Mouse (Mus musculus) CH12.LX (cell line): ENCODE measurements around the gene Hnrnpa0. TPM values are rescaled to one million over a fixed set of nuclear protein-coding genes. Genes with fewer than 3 reads are reported as not detected.
A peak's percentile ranks its signal among the peaks of the same experiment; 100 is the strongest.

Experiments
- DNase-seq: peaks from one replicate; pipeline ENCODE4 v3.0.0-alpha.2; 2013; ENCODE audit errors: extremely low read depth
- H3K27ac ChIP-seq: 2 replicates; pipeline ENCODE4 v1.5.1; 2012; ENCODE audit warnings: low read depth, mild to moderate bottlenecking, control low read depth, moderate library complexity; ENCODE audit not compliant: insufficient read depth
- H3K27me3 ChIP-seq: replicated peaks from 2 replicates; pipeline ENCODE3; 2012; ENCODE audit warnings: inconsistent platforms
- H3K36me3 ChIP-seq, 2 experiments: replicated peaks in 1 of 2; 2 replicates each; pipeline versions ENCODE3 to v1.6.1; 2012; ENCODE audit warnings: inconsistent platforms in 1 of 2, low read length in 1 of 2, mild to moderate bottlenecking in 1 of 2, mixed read lengths in 1 of 2, moderate library complexity in 1 of 2; ENCODE audit not compliant: control insufficient read depth in 1 of 2, insufficient read depth in 1 of 2
- H3K4me1 ChIP-seq, 2 experiments: 2 replicates each; pipeline ENCODE4 v1.6.1; 2012; ENCODE audit warnings: inconsistent platforms in 1 of 2, moderate library complexity in 1 of 2; ENCODE audit not compliant: insufficient read depth in 2 of 2, control insufficient read depth in 1 of 2
- H3K4me2 ChIP-seq: 2 replicates; pipeline ENCODE4 v1.6.1; 2012; ENCODE audit warnings: low read depth, mild to moderate bottlenecking, control low read depth; ENCODE audit not compliant: poor library complexity, insufficient read depth, severe bottlenecking
- H3K4me3 ChIP-seq, 3 experiments: fragments of 150-350 bp in 1 of 3; sonication (generic) in 1 of 3; replicated peaks in 1 of 3; 2 replicates each; pipeline versions ENCODE3 to v1.5.1; 2011 to 2012; ENCODE audit warnings: low read depth in 2 of 3, low read length in 2 of 3, mild to moderate bottlenecking in 2 of 3, moderate library complexity in 2 of 3, control low read depth in 1 of 3, improper control_type of control experiment in 1 of 3, inconsistent platforms in 1 of 3, mixed read lengths in 1 of 3; ENCODE audit not compliant: poor library complexity in 1 of 3
- H3K79me2 ChIP-seq: replicated peaks from 2 replicates; pipeline ENCODE4 v1.6.1; 2012; ENCODE audit warnings: mild to moderate bottlenecking, moderate library complexity; ENCODE audit not compliant: control insufficient read depth, poor library complexity, insufficient read depth, severe bottlenecking; ENCODE audit errors: extremely low read depth
- H3K9ac ChIP-seq: 2 replicates; pipeline ENCODE4 v1.6.1; 2012; ENCODE audit warnings: low read depth, mild to moderate bottlenecking, control low read depth, moderate library complexity; ENCODE audit not compliant: insufficient read depth
- H3K9me3 ChIP-seq: replicated peaks from 2 replicates; pipeline ENCODE3; 2012; ENCODE audit warnings: low read length, inconsistent platforms, mixed read lengths
- E2F4 ChIP-seq: IDR thresholded peaks from 2 replicates; pipeline ENCODE4 v1.6.1; 2011; ENCODE audit warnings: low read depth, low read length, improper control_type of control experiment; ENCODE audit not compliant: insufficient replicate concordance
- ELF1 ChIP-seq: IDR thresholded peaks from 2 replicates; pipeline ENCODE4 v1.6.1; 2014; ENCODE audit warnings: low read depth, mild to moderate bottlenecking, inconsistent platforms, low read length, improper control_type of control experiment
- ETS1 ChIP-seq: conservative IDR thresholded peaks from 2 replicates; pipeline ENCODE4 v1.6.1; 2012; ENCODE audit warnings: low read depth, mild to moderate bottlenecking, inconsistent platforms, low read length, improper control_type of control experiment, moderate library complexity
- GABPA ChIP-seq: IDR thresholded peaks from 2 replicates; pipeline ENCODE4 v1.6.1; 2012; ENCODE audit warnings: low read depth, low read length, improper control_type of control experiment, inconsistent platforms; ENCODE audit not compliant: insufficient replicate concordance
- HCFC1 ChIP-seq: IDR thresholded peaks from 2 replicates; pipeline ENCODE4 v1.6.1; 2012; ENCODE audit warnings: low read depth, mild to moderate bottlenecking, inconsistent platforms, low read length, improper control_type of control experiment
- IRF4 ChIP-seq: IDR thresholded peaks from 2 replicates; pipeline ENCODE4 v1.6.1; 2014; ENCODE audit warnings: low read depth, mild to moderate bottlenecking, inconsistent platforms, low read length, improper control_type of control experiment
- JUND ChIP-seq: conservative IDR thresholded peaks from 2 replicates; pipeline ENCODE4 v1.6.1; 2011; ENCODE audit warnings: low read depth, low read length, improper control_type of control experiment
- KAT2A ChIP-seq: IDR thresholded peaks from 2 replicates; pipeline ENCODE4 v1.6.1; 2012; ENCODE audit warnings: low read length, improper control_type of control experiment, inconsistent platforms; ENCODE audit not compliant: insufficient replicate concordance
- MAFK ChIP-seq: IDR thresholded peaks from 2 replicates; pipeline ENCODE4 v1.6.1; 2011; ENCODE audit warnings: low read length, improper control_type of control experiment; ENCODE audit not compliant: insufficient replicate concordance
- MAX ChIP-seq: IDR thresholded peaks from 2 replicates; pipeline ENCODE4 v1.6.1; 2011; ENCODE audit warnings: low read length, improper control_type of control experiment
- MAZ ChIP-seq: IDR thresholded peaks from 2 replicates; pipeline ENCODE4 v1.6.1; 2012; ENCODE audit warnings: low read depth, mild to moderate bottlenecking, inconsistent platforms, low read length, improper control_type of control experiment, moderate library complexity
- MXI1 ChIP-seq: IDR thresholded peaks from 2 replicates; pipeline ENCODE4 v1.6.1; 2011; ENCODE audit warnings: mild to moderate bottlenecking, low read depth, low read length, improper control_type of control experiment
- MYC ChIP-seq: IDR thresholded peaks from 2 replicates; pipeline ENCODE4 v1.6.1; 2011; ENCODE audit warnings: low read depth, mild to moderate bottlenecking, improper control_type of control experiment, low read length
- NELFE ChIP-seq: IDR thresholded peaks from 2 replicates; pipeline ENCODE4 v1.6.1; 2011; ENCODE audit warnings: low read depth, low read length, improper control_type of control experiment
- PAX5 ChIP-seq: IDR thresholded peaks from 2 replicates; pipeline ENCODE4 v1.6.1; 2012; ENCODE audit warnings: low read length, inconsistent platforms, mixed read lengths
- POLR2A ChIP-seq: IDR thresholded peaks from 2 replicates; pipeline ENCODE4 v1.6.1; 2011; ENCODE audit warnings: low read depth, mild to moderate bottlenecking, improper control_type of control experiment, low read length
- RAD21 ChIP-seq: IDR thresholded peaks from 2 replicates; pipeline ENCODE4 v1.6.1; 2011; ENCODE audit warnings: low read depth, mild to moderate bottlenecking, low read length, improper control_type of control experiment, moderate library complexity
- SMC3 ChIP-seq: IDR thresholded peaks from 2 replicates; pipeline ENCODE4 v1.6.1; 2011; ENCODE audit warnings: low read depth, low read length, improper control_type of control experiment
- TBP ChIP-seq: conservative IDR thresholded peaks from 2 replicates; pipeline ENCODE4 v1.6.1; 2011; ENCODE audit warnings: low read depth, low read length, improper control_type of control experiment
- TCF12 ChIP-seq: IDR thresholded peaks from 2 replicates; pipeline ENCODE4 v1.6.1; 2014; ENCODE audit warnings: low read depth, mild to moderate bottlenecking, inconsistent platforms, low read length, improper control_type of control experiment
- USF1 ChIP-seq: IDR thresholded peaks from 2 replicates; pipeline ENCODE4 v1.6.1; 2014; ENCODE audit warnings: low read depth, mild to moderate bottlenecking, inconsistent platforms, low read length, improper control_type of control experiment
- ZC3H11A ChIP-seq: IDR thresholded peaks from 2 replicates; pipeline ENCODE4 v1.6.1; 2012; ENCODE audit warnings: low read depth, mild to moderate bottlenecking, inconsistent platforms, low read length, improper control_type of control experiment
- ZMIZ1 ChIP-seq: IDR thresholded peaks from 2 replicates; pipeline ENCODE4 v1.6.1; 2012; ENCODE audit warnings: low read depth, mild to moderate bottlenecking, inconsistent platforms, low read length, improper control_type of control experiment
- dilution Hi-C: fragments of 300-500 bp; cut with MboI; formaldehyde crosslinking; loops from 2 replicates; pipeline ENCODE4 v1.14.3; 2020; ENCODE audit warnings: low sequenced_read_pairs; ENCODE audit not compliant: extremely low pct_unique_long_range_greater_than_20kb, extremely low pct_ligation_motif_present
- in situ Hi-C: fragments of 300-500 bp; cut with MboI; formaldehyde crosslinking; loops from 3 replicates; pipeline ENCODE4 v1.14.3; 2019; ENCODE audit warnings: low sequenced_read_pairs, low pct_ligation_motif_present, low pct_unique_long_range_greater_than_20kb, mixed read lengths
- polyA plus RNA-seq: library from polyadenylated mRNA; unstranded; fragments of >175 nt; gene quantifications from 2 replicates; pipeline ENCODE4 v1.2.1, GENCODE M21; 2012; ENCODE audit warnings: low read depth; ENCODE audit not compliant: insufficient read length
- total RNA-seq, 2 experiments: library from RNA; depleted of rRNA; stranded (reverse); fragments of 300-350 nt in 1 of 2; fragments of >200 nt in 1 of 2; gene quantifications; 2 replicates each; pipeline ENCODE4 v1.2.3; 2012 to 2014

The Hnrnpa0 gene
- total and polyA plus RNA-seq, 3 experiments = 104 to 139 (median 126) TPM

GRCm38 (mm10) chr13:58157447-58158098, 29.2 kb upstream of the Hnrnpa0 start, which contains the start of gene Idnk:
TSS of gene Idnk (plus strand) at chr13:58157649.
- peak; percentile 81 for TF ChIP-seq POLR2A
- no peak for TF ChIP-seq MAFK
- TF ChIP-seq TBP = 0 out of 2 replicates have a peak, but pooled peaks have one; percentile 25
- no peak for TF ChIP-seq MYC
- TF ChIP-seq ETS1 = no peak
- no peak for TF ChIP-seq JUND
- TF ChIP-seq SMC3 = no peak
- TF ChIP-seq IRF4 = peak; percentile 38; the same call in 1 of the 2 replicates
- TF ChIP-seq ELF1 = peak; percentile 89
- no peak for TF ChIP-seq ZMIZ1
- 0 out of 2 replicates have a peak, but pooled peaks have one; percentile 2 for TF ChIP-seq MXI1
- no peak for TF ChIP-seq RAD21
- peak; percentile 45; the same call in 1 of the 2 replicates for TF ChIP-seq NELFE
- TF ChIP-seq PAX5 = no peak
- no peak for TF ChIP-seq HCFC1
- no peak for TF ChIP-seq ZC3H11A
- TF ChIP-seq TCF12 = peak; percentile 61
- no peak for TF ChIP-seq E2F4
- TF ChIP-seq USF1 = no peak
- TF ChIP-seq GABPA = no peak
- no peak for TF ChIP-seq MAZ
- TF ChIP-seq KAT2A = no peak
- TF ChIP-seq MAX = no peak
- TF ChIP-seq, all 38 proteins: peak for 7
- dilution Hi-C loops (no loop called here), in situ Hi-C loops (loop anchor here (10.0 kb wide), 2 partner anchors 227 to 387 kb away; partner anchors contain the start of gene 2210016F16Rik)
- Histone ChIP-seq H3K9ac (peak within 1 kb of the TSS; percentile 62), H3K79me2 (peaks cover 5% of the 10 kb centered on the region; the same call in 1 of the 2 replicates), H3K36me3 (peaks cover 22 to 30% of the 10 kb centered on the region in 2 experiments), H3K4me2 (peak within 1 kb of the TSS; percentile 81), H3K4me3 (peak within 1 kb of the TSS; percentile 81 to 99 (median 91)), H3K27ac (peak within 1 kb of the TSS; percentile 49), H3K27me3 (no peaks in the 10 kb centered on the region), H3K9me3 (peaks cover 17% of the 10 kb centered on the region), H3K4me1 (peaks cover 0 to 21% of the 10 kb centered on the region in 2 experiments; a peak in 2 of 4 replicates)
- DNase-seq = peak; percentile 73
